Mouse (Mus musculus): Measurements from ENCODE around the gene Fam83e. TPM values are rescaled to one million over a fixed set of nuclear protein-coding genes. Genes with fewer than 3 reads are reported as not detected.

The Fam83e gene
- total and polyA plus RNA-seq, 3 experiments, result 0.13 to 1.3 (median 0.74) TPM

GRCm38 (mm10) chr7:45742338-45742737 lies 21.3 kb downstream of the Fam83e start:
- dilution Hi-C loops (cut with MboI; ENCODE audit: extremely low pct_ligation_motif_present, extremely low pct_unique_long_range_greater_than_20kb, low sequenced_read_pairs), result no loop called here
- TF ChIP-seq IRF4 (IDR thresholded peaks at IDR 0.05; ENCODE audit: low read depth, low read length) (peak; percentile 45), MAZ (IDR thresholded peaks at IDR 0.05; ENCODE audit: low read depth, low read length) (peak; percentile 76; the same call in 1 of the 2 replicates), MAX (IDR thresholded peaks at IDR 0.05; ENCODE audit: low read length) (peak; percentile 74), KAT2A (IDR thresholded peaks at IDR 0.05; ENCODE audit: insufficient replicate concordance, low read length) (0 out of 2 replicates have a peak, but pooled peaks have one; percentile 15), CTCF (conservative IDR thresholded peaks at IDR 0.05 in 1 of 2, IDR thresholded peaks at IDR 0.05 in 1 of 2; ENCODE audit: low read depth in 2 of 2, low read length in 2 of 2) (peak in 1 of 2 experiments; percentile 74; a peak in 2 of 4 replicates), UBTF (IDR thresholded peaks at IDR 0.05; ENCODE audit: low read depth, low read length) (no peak), SIN3A (IDR thresholded peaks at IDR 0.05; ENCODE audit: low read length) (peak; percentile 61; the same call in 1 of the 2 replicates), SMC3 (IDR thresholded peaks at IDR 0.05; ENCODE audit: low read depth, low read length) (peak; percentile 63), MAFK (IDR thresholded peaks at IDR 0.05; ENCODE audit: insufficient replicate concordance, low read length) (no peak), ETS1 (conservative IDR thresholded peaks at IDR 0.05; ENCODE audit: low read depth, low read length) (peak; percentile 84), NRF1 (IDR thresholded peaks at IDR 0.05; ENCODE audit: low read depth, low read length) (no peak), ZC3H11A (IDR thresholded peaks at IDR 0.05; ENCODE audit: low read depth, low read length) (0 out of 2 replicates have a peak, but pooled peaks have one; percentile 6), E2F4 (IDR thresholded peaks at IDR 0.05; ENCODE audit: insufficient replicate concordance, low read depth, low read length) (no peak), BHLHE40 (IDR thresholded peaks at IDR 0.05; ENCODE audit: low read depth, low read length) (peak; percentile 94), CHD2 (IDR thresholded peaks at IDR 0.05; ENCODE audit: low read length) (no peak), MEF2A (IDR thresholded peaks at IDR 0.05; ENCODE audit: borderline replicate concordance, low read depth, low read length) (peak; percentile 28; the same call in 1 of the 2 replicates), RAD21 (IDR thresholded peaks at IDR 0.05; ENCODE audit: low read depth, low read length) (peak; percentile 49), MXI1 (IDR thresholded peaks at IDR 0.05; ENCODE audit: low read depth, low read length) (peak; percentile 67; the same call in 1 of the 2 replicates)
- in situ Hi-C loops (cut with MboI; ENCODE audit: low pct_ligation_motif_present, low pct_unique_long_range_greater_than_20kb, low sequenced_read_pairs), result loop anchor here (5.0 kb wide), 1 partner anchor 60 kb away; no protein-coding TSS in a partner anchor
- peak; percentile 69 for DNase-seq (ENCODE audit: extremely low read depth)
- H3K9ac ChIP-seq (ENCODE audit: insufficient read depth, low read depth), result no peak overlapping the region
- H3K79me2 ChIP-seq (replicated peaks; ENCODE audit: control insufficient read depth, extremely low read depth, insufficient read depth, poor library complexity, severe bottlenecking), result no peaks in the 10 kb centered on the region
- H3K4me2 ChIP-seq (ENCODE audit: insufficient read depth, low read depth, poor library complexity, severe bottlenecking), result peak overlapping the region; percentile 30; the same call in 1 of the 2 replicates
- H3K36me3 ChIP-seq (replicated peaks in 1 of 2; ENCODE audit: control insufficient read depth in 1 of 2, insufficient read depth in 1 of 2, low read length in 1 of 2), result no peaks in the 10 kb centered on the region
- peaks cover 5 to 12% of the 10 kb centered on the region in 2 experiments for H3K4me1 ChIP-seq (ENCODE audit: control insufficient read depth in 1 of 2, insufficient read depth in 2 of 2)
- no peak overlapping the region for H3K4me3 ChIP-seq (replicated peaks in 1 of 3; ENCODE audit: low read depth in 2 of 3, low read length in 2 of 3, poor library complexity in 1 of 3)
- H3K27ac ChIP-seq (ENCODE audit: insufficient read depth, low read depth), result no peak overlapping the region
- peaks cover 12% of the 10 kb centered on the region for H3K27me3 ChIP-seq (replicated peaks)
- peaks cover 6% of the 10 kb centered on the region for H3K9me3 ChIP-seq (replicated peaks; ENCODE audit: low read length)

GRCm38 (mm10) chr7:45744387-45744786 lies 23.4 kb downstream of the Fam83e start:
- Histone ChIP-seq H3K4me2 (ENCODE audit: insufficient read depth, low read depth, poor library complexity, severe bottlenecking) (no peak overlapping the region), H3K9me3 (replicated peaks; ENCODE audit: low read length) (peaks cover 6% of the 10 kb centered on the region)
- DNase-seq (ENCODE audit: extremely low read depth), result peak; percentile 77

More at GRCm38 (mm10) chr7:45744387-45744786, 23.4 kb downstream of the Fam83e start:
- no peak for TF ChIP-seq SMC3 (IDR thresholded peaks at IDR 0.05; ENCODE audit: low read depth, low read length)
- TF ChIP-seq HCFC1 (IDR thresholded peaks at IDR 0.05; ENCODE audit: low read depth, low read length), result no peak
- peak; percentile 96 for TF ChIP-seq CHD2 (IDR thresholded peaks at IDR 0.05; ENCODE audit: low read length)
- no peak for TF ChIP-seq ETS1 (conservative IDR thresholded peaks at IDR 0.05; ENCODE audit: low read depth, low read length)
- TF ChIP-seq ZC3H11A (IDR thresholded peaks at IDR 0.05; ENCODE audit: low read depth, low read length), result no peak
- no peak for TF ChIP-seq CTCF (conservative IDR thresholded peaks at IDR 0.05 in 1 of 2, IDR thresholded peaks at IDR 0.05 in 1 of 2; ENCODE audit: low read depth in 2 of 2, low read length in 2 of 2)
- Histone ChIP-seq H3K27me3 (replicated peaks) (peaks cover 19% of the 10 kb centered on the region), H3K27ac (ENCODE audit: insufficient read depth, low read depth) (no peak overlapping the region), H3K36me3 (replicated peaks in 1 of 2; ENCODE audit: control insufficient read depth in 1 of 2, insufficient read depth in 1 of 2, low read length in 1 of 2) (no peaks in the 10 kb centered on the region), H3K4me3 (replicated peaks in 1 of 3; ENCODE audit: low read depth in 2 of 3, low read length in 2 of 3, poor library complexity in 1 of 3) (no peak overlapping the region), H3K4me1 (ENCODE audit: control insufficient read depth in 1 of 2, insufficient read depth in 2 of 2) (peaks cover 12% of the 10 kb centered on the region in 2 experiments), H3K9ac (ENCODE audit: insufficient read depth, low read depth) (no peak overlapping the region), H3K79me2 (replicated peaks; ENCODE audit: control insufficient read depth, extremely low read depth, insufficient read depth, poor library complexity, severe bottlenecking) (no peaks in the 10 kb centered on the region)
- in situ Hi-C loops (cut with MboI; ENCODE audit: low pct_ligation_motif_present, low pct_unique_long_range_greater_than_20kb, low sequenced_read_pairs), result loop anchor here (5.0 kb wide), 1 partner anchor 58 kb away; no protein-coding TSS in a partner anchor
- dilution Hi-C loops (cut with MboI; ENCODE audit: extremely low pct_ligation_motif_present, extremely low pct_unique_long_range_greater_than_20kb, low sequenced_read_pairs), result no loop called here
